Comparison of ENCODE assay signal across 8 mouse cellular contexts in the genomic region with DNA sequence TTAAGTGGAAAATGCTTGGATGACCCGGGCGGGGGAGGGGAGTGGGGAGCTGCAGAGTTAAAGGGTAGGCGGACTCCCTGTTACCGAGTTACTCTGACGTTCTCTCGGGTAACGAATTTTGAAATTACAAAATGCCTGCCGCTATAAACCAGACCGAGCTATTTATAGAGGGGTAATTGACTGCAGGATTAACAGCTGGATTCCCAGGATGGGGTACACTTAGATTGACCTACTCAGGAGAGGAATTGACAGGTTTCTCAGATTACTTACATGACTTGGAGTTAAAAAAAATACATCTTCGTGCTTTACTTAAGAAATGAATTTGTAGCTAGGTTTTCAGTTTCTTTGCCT. TPM values are rescaled to one million over a fixed set of nuclear protein-coding genes. Genes with fewer than 3 reads are reported as not detected.
DNase-seq lines count a peak whose midpoint lies in the region; ATAC-seq and TF ChIP-seq lines count a peak whose summit lies in the region.

No protein-coding gene starts in this region.

- peak overlapping the region; percentile 59 for H3K4me3 ChIP-seq in left cerebral cortex, adult 2 months
- peak overlapping the region; percentile 82 for H3K4me3 ChIP-seq in embryonic facial prominence, embryonic 11.5 days (ENCODE audit: low read depth, low read length)
- H3K4me3 ChIP-seq in neural tube, embryonic 12.5 days: peak overlapping the region; percentile 76

- H3K36me3 ChIP-seq in embryonic facial prominence, embryonic 11.5 days (replicated peaks; ENCODE audit: control insufficient read depth, insufficient read depth, low read depth, low read length): no peaks in the 10 kb centered on the region
- peaks cover 24% of the 10 kb centered on the region for H3K36me3 ChIP-seq in neural tube, embryonic 12.5 days

- no peak for TF ChIP-seq CTCF in left cerebral cortex, adult 2 months (IDR thresholded peaks at IDR 0.05)

- intact Hi-C loops in left cerebral cortex, adult 2 months (cut with DNase I): no loop called here

- under 1% methylated on average over 10 of the region's 10 CpGs for WGBS in embryonic facial prominence, embryonic 11.5 days
- WGBS in neural tube, embryonic 12.5 days: under 1% methylated on average over 10 of the region's 10 CpGs

- H3K27me3 ChIP-seq in embryonic facial prominence, embryonic 11.5 days (ENCODE audit: control insufficient read depth, insufficient read depth, low read length): no peaks in the 10 kb centered on the region
- no peaks in the 10 kb centered on the region for H3K27me3 ChIP-seq in neural tube, embryonic 12.5 days (replicated peaks)

- H3K9ac ChIP-seq in embryonic facial prominence, embryonic 11.5 days (replicated peaks; ENCODE audit: low read length): peak overlapping the region; percentile 98
- peak overlapping the region; percentile 92 for H3K9ac ChIP-seq in neural tube, embryonic 12.5 days

- ATAC-seq in embryonic facial prominence, embryonic 11.5 days (replicated peaks; ENCODE audit: insufficient number of reproducible peaks, low FRiP score, low TSS enrichment, low read depth): no peak
- ATAC-seq in inflammation-experienced regulatory T-cells, adult 6 months: peak; percentile 0
- ATAC-seq in neural tube, embryonic 12.5 days (ENCODE audit: low FRiP score, low read depth): no peak

- DNase-seq in left cerebral cortex, adult 2 months (ENCODE audit: extremely low spot score in 1 of 2, low spot score in 2 of 2): no peak
- no peak for DNase-seq in left cerebral cortex, adult 11 months (ENCODE audit: low spot score)
- no peak for DNase-seq in embryonic facial prominence, embryonic 11.5 days (ENCODE audit: low spot score)
- no peak for DNase-seq in layer of hippocampus, adult 8-10 months (ENCODE audit: low spot score in 2 of 2)
- no peak for DNase-seq in thymus, postnatal 0 days (ENCODE audit: low spot score)
- no peak for DNase-seq in kidney, postnatal 4 days

- peak overlapping the region; percentile 51 for H3K4me2 ChIP-seq in embryonic facial prominence, embryonic 11.5 days (ENCODE audit: low read depth, low read length)
- H3K4me2 ChIP-seq in neural tube, embryonic 12.5 days (replicated peaks): peak overlapping the region; percentile 73

- H3K4me1 ChIP-seq in embryonic facial prominence, embryonic 11.5 days (ENCODE audit: control insufficient read depth, insufficient read depth, low read length): no peaks in the 10 kb centered on the region
- H3K4me1 ChIP-seq in neural tube, embryonic 12.5 days: peaks cover 8% of the 10 kb centered on the region; the same call in 1 of the 2 replicates

- no peaks in the 10 kb centered on the region for H3K9me3 ChIP-seq in embryonic facial prominence, embryonic 11.5 days (replicated peaks; ENCODE audit: control insufficient read depth, low read length)
- H3K9me3 ChIP-seq in neural tube, embryonic 12.5 days: no peaks in the 10 kb centered on the region

- peak overlapping the region; percentile 95 for H3K27ac ChIP-seq in left cerebral cortex, adult 2 months
- peak overlapping the region; percentile 97 for H3K27ac ChIP-seq in embryonic facial prominence, embryonic 11.5 days (replicated peaks; ENCODE audit: low read depth, low read length)
- H3K27ac ChIP-seq in neural tube, embryonic 12.5 days: no peak overlapping the region; the same call in 1 of the 2 replicates

RNA-seq across cellular contexts. Expression of gene Pcbp2, which starts 0.9 kb away (rescaled TPM):
- 100 to 1,000 TPM; 497 to 500 TPM for total RNA-seq in left cerebral cortex, adult 2 months (2021)
- polyA plus RNA-seq in embryonic facial prominence, embryonic 11.5 days (2014; fragmentation: Nextera tagmentation; extraction: Ambion mirVana): 288 and 290 TPM in 2 replicates
- 100 to 1,000 TPM; 156 to 225 (median 201) TPM for polyA plus RNA-seq in inflammation-experienced regulatory T-cells, adult 6 months (2017; shearing (Covaris generic))
- 144 and 152 TPM in 2 replicates for polyA plus RNA-seq in neural tube, embryonic 12.5 days (2016; fragmentation: Nextera tagmentation; extraction: Ambion mirVana)
- 100 to 1,000 TPM; 489 to 507 (median 494) TPM for total RNA-seq in layer of hippocampus, adult 8-10 months (2022)
- 263 and 265 TPM in 2 replicates for polyA plus RNA-seq in thymus, postnatal 0 days (2015; fragmentation: Nextera tagmentation; extraction: Ambion mirVana)

RNA-seq across cellular contexts. Expression of gene Prr13, which starts 12.4 kb away (rescaled TPM):
- total RNA-seq in left cerebral cortex, adult 2 months (2021): 10 to 100 TPM; 46.1 to 47.6 TPM
- 75.0 and 76.5 TPM in 2 replicates for polyA plus RNA-seq in embryonic facial prominence, embryonic 11.5 days (2014; fragmentation: Nextera tagmentation; extraction: Ambion mirVana)
- polyA plus RNA-seq in inflammation-experienced regulatory T-cells, adult 6 months (2017; shearing (Covaris generic)): 1,000 to 10,000 TPM; 1,063 to 1,565 (median 1,138) TPM
- polyA plus RNA-seq in neural tube, embryonic 12.5 days (2016; fragmentation: Nextera tagmentation; extraction: Ambion mirVana): 80.5 and 80.6 TPM in 2 replicates
- 10 to 100 TPM; 34.4 to 49.3 (median 40.9) TPM for total RNA-seq in layer of hippocampus, adult 8-10 months (2022)
- polyA plus RNA-seq in thymus, postnatal 0 days (2015; fragmentation: Nextera tagmentation; extraction: Ambion mirVana): 88.9 and 90.3 TPM in 2 replicates

RNA-seq across cellular contexts. Expression of gene Amhr2, which starts 26.1 kb away (rescaled TPM):
- 1 to 10 TPM in 1 of 2 experiments, under 1 TPM in 1; 0.98 to 3.2 TPM for total RNA-seq in left cerebral cortex, adult 2 months (2021)
- polyA plus RNA-seq in embryonic facial prominence, embryonic 11.5 days (2014; fragmentation: Nextera tagmentation; extraction: Ambion mirVana): 0.24 TPM in 1 of 2 replicates, not detected in the other
- not detected for polyA plus RNA-seq in inflammation-experienced regulatory T-cells, adult 6 months (2017; shearing (Covaris generic))
- polyA plus RNA-seq in neural tube, embryonic 12.5 days (2016; fragmentation: Nextera tagmentation; extraction: Ambion mirVana): 0.23 TPM in 2 replicates
- total RNA-seq in layer of hippocampus, adult 8-10 months (2022): 1 to 10 TPM in 2 of 4 experiments, under 1 TPM in 2; 0.40 to 2.0 (median 1.1) TPM
- 1.8 and 2.1 TPM in 2 replicates for polyA plus RNA-seq in thymus, postnatal 0 days (2015; fragmentation: Nextera tagmentation; extraction: Ambion mirVana)

RNA-seq across cellular contexts. Expression of gene Gm10337, which starts 32.3 kb away (rescaled TPM):
- total RNA-seq in left cerebral cortex, adult 2 months (2021): not detected
- 3.4 TPM in 1 of 2 replicates, not detected in the other for polyA plus RNA-seq in embryonic facial prominence, embryonic 11.5 days (2014; fragmentation: Nextera tagmentation; extraction: Ambion mirVana)
- polyA plus RNA-seq in inflammation-experienced regulatory T-cells, adult 6 months (2017; shearing (Covaris generic)): not detected
- not detected in 2 replicates for polyA plus RNA-seq in neural tube, embryonic 12.5 days (2016; fragmentation: Nextera tagmentation; extraction: Ambion mirVana)
- not detected for total RNA-seq in layer of hippocampus, adult 8-10 months (2022)
- polyA plus RNA-seq in thymus, postnatal 0 days (2015; fragmentation: Nextera tagmentation; extraction: Ambion mirVana): 2.0 TPM in 1 of 2 replicates, not detected in the other

RNA-seq across cellular contexts. Expression of gene Map3k12, which starts 45.6 kb away (rescaled TPM):
- 10 to 100 TPM; 96.5 to 96.8 TPM for total RNA-seq in left cerebral cortex, adult 2 months (2021)
- polyA plus RNA-seq in embryonic facial prominence, embryonic 11.5 days (2014; fragmentation: Nextera tagmentation; extraction: Ambion mirVana): 13.4 and 15.4 TPM in 2 replicates
- 1 to 10 TPM; 6.6 to 10.0 (median 7.5) TPM for polyA plus RNA-seq in inflammation-experienced regulatory T-cells, adult 6 months (2017; shearing (Covaris generic))
- polyA plus RNA-seq in neural tube, embryonic 12.5 days (2016; fragmentation: Nextera tagmentation; extraction: Ambion mirVana): 48.8 and 51.9 TPM in 2 replicates
- 10 to 100 TPM; 87.5 to 99.1 (median 96.9) TPM for total RNA-seq in layer of hippocampus, adult 8-10 months (2022)
- 4.1 and 4.2 TPM in 2 replicates for polyA plus RNA-seq in thymus, postnatal 0 days (2015; fragmentation: Nextera tagmentation; extraction: Ambion mirVana)

Comparison
In these comparisons a context has a peak if more than half of its experiments do, and no peak if none do; other contexts are left out.
1. RNA of gene Prr13, which starts 12.4 kb away (polyA plus RNA-seq): 1,063 to 1,565 TPM in inflammation-experienced regulatory T-cells, adult 6 months; 88.9 to 90.3 TPM in thymus, postnatal 0 days, 80.5 to 80.6 TPM in neural tube, embryonic 12.5 days and 75.0 to 76.5 TPM in embryonic facial prominence, embryonic 11.5 days; every median in the first group is over 10 times any median in the second.
2. Peak in every context shown above with its lines, with median percentiles within 50 percentile points of each other: H3K4me3 ChIP-seq.